Mouse (Mus musculus): ENCODE results near the gene Fkbpl. TPM values are rescaled to one million over a fixed set of nuclear protein-coding genes. Genes with fewer than 3 reads are reported as not detected.

Fkbpl gene
- polyA plus RNA-seq, 1 experiment from 2014 or later: 12.6 TPM

DNA sequence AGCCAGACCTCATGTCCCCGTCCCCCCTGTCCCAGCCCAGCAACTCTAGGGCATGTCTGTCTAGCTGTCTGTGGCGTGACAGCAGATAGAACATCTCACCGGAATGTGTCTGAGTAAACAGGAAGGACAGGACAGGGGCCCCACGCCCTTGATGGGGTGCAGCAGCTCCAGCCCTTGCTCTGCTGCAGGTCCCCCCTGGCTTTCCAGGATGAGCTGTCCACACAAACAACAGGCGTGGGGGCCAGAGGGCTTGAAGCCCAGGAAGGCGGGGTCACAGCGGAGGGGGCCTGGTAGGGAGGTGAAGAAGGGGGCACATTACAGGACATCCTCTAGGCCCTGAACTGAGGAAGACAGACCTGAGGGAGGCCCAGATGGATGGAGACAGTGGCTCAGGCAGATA is 10.6 kb downstream of the Fkbpl start:
- Histone ChIP-seq H3K4me1 (peaks cover 37% of the 10 kb centered on the region), H3K36me3 (peaks cover 46% of the 10 kb centered on the region), H3K4me3 (no peak overlapping the region), H3K9me3 (no peaks in the 10 kb centered on the region; the same call in 1 of the 2 replicates), H3K27ac (0 out of 2 replicates have a peak overlapping the region, but pooled peaks have one; percentile 0), H3K27me3 (ENCODE audit: insufficient read depth, poor library complexity, severe bottlenecking) (peaks cover 18% of the 10 kb centered on the region)
- no peak for DNase-seq (ENCODE audit: low spot score)
- WGBS: 73% methylated on average over 7 of the region's 7 CpGs

GRCm38 (mm10) chr17:34655581-34655991 is 11.0 kb downstream of the Fkbpl start:
- H3K27me3 ChIP-seq (ENCODE audit: insufficient read depth, poor library complexity, severe bottlenecking): peaks cover 22% of the 10 kb centered on the region
- H3K4me1 ChIP-seq: peaks cover 41% of the 10 kb centered on the region
- no peaks in the 10 kb centered on the region; the same call in 1 of the 2 replicates for H3K9me3 ChIP-seq
- WGBS: 53% methylated on average over 4 of the region's 4 CpGs
- H3K36me3 ChIP-seq: peaks cover 42% of the 10 kb centered on the region
- no peak for DNase-seq (ENCODE audit: low spot score)
- 0 out of 2 replicates have a peak overlapping the region, but pooled peaks have one; percentile 0 for H3K27ac ChIP-seq
- no peak overlapping the region for H3K4me3 ChIP-seq

GRCm38 (mm10) chr17:34656666-34657065 is 12.1 kb downstream of the Fkbpl start:
- Histone ChIP-seq H3K9me3 (no peaks in the 10 kb centered on the region), H3K4me3 (no peak overlapping the region), H3K4me1 (peaks cover 52% of the 10 kb centered on the region), H3K27me3 (ENCODE audit: insufficient read depth, poor library complexity, severe bottlenecking) (peaks cover 33% of the 10 kb centered on the region), H3K36me3 (peaks cover 31% of the 10 kb centered on the region), H3K27ac (peak overlapping the region; percentile 32; the same call in 1 of the 2 replicates)
- 73% methylated on average over 8 of the region's 8 CpGs for WGBS
- no peak for DNase-seq (ENCODE audit: low spot score)

DNA sequence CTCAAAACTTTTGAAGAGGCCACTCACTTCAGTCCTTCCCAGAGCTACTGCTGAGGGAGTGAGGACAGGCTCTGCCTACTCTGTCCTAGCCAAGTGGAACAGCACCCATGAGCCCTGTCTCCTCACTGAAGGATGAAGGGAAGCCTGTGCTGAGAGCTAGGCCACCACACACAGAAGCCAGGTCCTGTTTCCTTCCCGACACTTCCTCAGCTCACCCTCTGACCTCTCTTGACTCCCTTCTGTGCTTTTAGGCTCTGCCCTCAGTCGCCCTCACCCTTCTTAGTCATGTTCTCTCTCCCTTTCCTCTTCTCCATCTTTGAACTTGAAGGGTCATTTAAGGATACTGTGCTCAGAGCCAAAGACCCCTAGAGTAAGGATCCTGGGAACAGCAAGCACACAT is 12.7 kb downstream of the Fkbpl start:
- peaks cover 33% of the 10 kb centered on the region for H3K27me3 ChIP-seq (ENCODE audit: insufficient read depth, poor library complexity, severe bottlenecking)

DNA sequence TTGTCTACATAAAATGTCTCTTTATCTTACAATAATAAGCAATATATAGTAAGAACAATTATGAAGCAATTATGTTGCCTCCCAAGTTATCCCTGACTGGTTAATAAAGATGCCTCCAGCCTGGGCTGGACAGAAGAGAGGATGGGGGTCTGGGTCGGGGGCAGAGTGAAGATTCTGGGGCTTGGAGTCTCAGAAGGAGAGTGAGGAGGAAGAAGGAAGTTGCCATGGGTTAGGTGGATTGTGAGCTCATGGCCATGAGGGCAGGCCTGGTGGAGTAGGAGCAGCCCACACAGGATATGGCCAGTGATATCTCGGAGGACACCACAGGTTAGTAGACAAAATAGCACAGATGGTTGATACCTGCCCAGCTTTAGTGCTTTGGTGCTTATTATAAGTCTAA is 13.6 kb downstream of the Fkbpl start:
- Histone ChIP-seq H3K4me3 (no peak overlapping the region), H3K27me3 (ENCODE audit: insufficient read depth, poor library complexity, severe bottlenecking) (peaks cover 41% of the 10 kb centered on the region), H3K27ac (no peak overlapping the region), H3K9me3 (no peaks in the 10 kb centered on the region), H3K36me3 (peaks cover 16% of the 10 kb centered on the region), H3K4me1 (peaks cover 52% of the 10 kb centered on the region)
- WGBS: 70% methylated on average over 2 of the region's 2 CpGs
- DNase-seq (ENCODE audit: low spot score): no peak

More for the DNA sequence above, 12.7 kb downstream of the Fkbpl start:
- Histone ChIP-seq H3K36me3 (peaks cover 25% of the 10 kb centered on the region), H3K9me3 (no peaks in the 10 kb centered on the region), H3K27ac (no peak overlapping the region), H3K4me1 (peaks cover 52% of the 10 kb centered on the region), H3K4me3 (no peak overlapping the region)
- DNase-seq (ENCODE audit: low spot score): no peak
- 27% methylated on average over 2 of the region's 2 CpGs for WGBS

DNA sequence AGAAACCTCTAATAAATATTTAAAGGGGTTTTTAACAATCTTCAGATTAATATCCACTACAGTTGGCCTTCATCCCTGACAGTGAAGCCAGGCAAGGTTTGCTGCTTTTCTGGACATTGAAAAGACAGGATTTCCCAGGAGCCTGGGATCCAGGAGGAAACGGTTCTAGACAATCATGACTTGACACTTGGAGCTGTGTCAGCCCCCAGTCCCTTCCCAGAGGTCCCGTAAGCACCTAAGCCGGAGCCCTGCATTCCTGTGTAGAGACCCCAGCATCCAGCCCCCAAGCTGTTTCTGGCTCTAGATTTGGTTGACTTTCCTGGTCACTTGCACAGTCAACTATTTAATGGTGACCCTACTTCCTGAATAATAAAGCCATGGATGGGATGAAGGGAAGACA is 14.0 kb downstream of the Fkbpl start:
- 71% methylated on average over 3 of the region's 3 CpGs for WGBS
- Histone ChIP-seq H3K27me3 (ENCODE audit: insufficient read depth, poor library complexity, severe bottlenecking) (peaks cover 45% of the 10 kb centered on the region), H3K9me3 (no peaks in the 10 kb centered on the region)

DNA sequence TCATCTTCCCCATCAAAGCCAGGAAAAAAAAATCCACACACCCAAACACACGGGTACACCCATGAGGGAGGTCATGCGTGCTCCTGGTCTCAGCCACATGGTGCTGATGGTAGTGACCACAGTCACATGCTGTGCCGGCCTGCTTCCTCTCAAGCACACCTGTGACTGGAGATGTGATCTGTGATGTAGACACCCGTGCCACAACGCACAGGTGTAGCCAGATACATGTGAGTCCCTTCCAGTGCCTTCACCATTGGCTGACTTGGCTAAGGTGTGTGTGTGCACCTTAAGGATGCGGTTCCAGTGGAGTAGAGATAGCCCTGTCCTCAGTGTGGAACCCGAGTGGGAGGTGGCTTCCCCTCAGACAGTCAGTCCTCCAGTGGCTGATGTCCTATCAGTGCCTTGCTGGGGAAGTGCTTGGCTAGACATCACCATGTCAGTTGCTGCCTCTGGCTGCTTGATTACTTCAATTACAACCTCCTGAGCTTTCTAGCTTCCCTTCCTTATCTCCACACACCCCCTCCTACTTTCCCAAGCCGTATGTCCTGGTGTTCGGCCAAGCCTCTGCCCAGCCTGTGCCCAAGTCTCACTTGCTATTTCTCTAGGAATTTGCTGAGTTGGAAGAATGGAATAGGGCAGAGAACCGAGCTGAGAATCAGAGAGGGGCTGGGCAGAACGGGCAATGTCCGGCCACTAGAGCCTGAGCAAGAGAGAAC is 14.8 kb downstream of the Fkbpl start:
- DNase-seq (ENCODE audit: low spot score): no peak
- Histone ChIP-seq H3K27ac (no peak overlapping the region), H3K9me3 (no peaks in the 10 kb centered on the region), H3K36me3 (peaks cover 4% of the 10 kb centered on the region; the same call in 1 of the 2 replicates), H3K4me3 (no peak overlapping the region; the same call in 1 of the 2 replicates), H3K4me1 (peaks cover 50% of the 10 kb centered on the region), H3K27me3 (ENCODE audit: insufficient read depth, poor library complexity, severe bottlenecking) (peaks cover 53% of the 10 kb centered on the region)
- 48% methylated on average over 12 of the region's 12 CpGs for WGBS

More for the DNA sequence above, 14.0 kb downstream of the Fkbpl start:
- peaks cover 12% of the 10 kb centered on the region; the same call in 1 of the 2 replicates for H3K36me3 ChIP-seq
- no peak overlapping the region for H3K4me3 ChIP-seq
- DNase-seq (ENCODE audit: low spot score): no peak
- H3K27ac ChIP-seq: no peak overlapping the region
- peaks cover 52% of the 10 kb centered on the region for H3K4me1 ChIP-seq

GRCm38 (mm10) chr17:34659897-34660214 is 15.3 kb downstream of the Fkbpl start:
- Histone ChIP-seq H3K4me1 (peaks cover 45% of the 10 kb centered on the region), H3K27me3 (ENCODE audit: insufficient read depth, poor library complexity, severe bottlenecking) (peaks cover 54% of the 10 kb centered on the region), H3K36me3 (no peaks in the 10 kb centered on the region), H3K9me3 (no peaks in the 10 kb centered on the region), H3K27ac (no peak overlapping the region), H3K4me3 (no peak overlapping the region; the same call in 1 of the 2 replicates)
- 56% methylated on average over 3 of the region's 3 CpGs for WGBS
- DNase-seq (ENCODE audit: low spot score): no peak

- no peak overlapping the region for H3K4me3 ChIP-seq
- peaks cover 40% of the 10 kb centered on the region for H3K4me1 ChIP-seq
- no peaks in the 10 kb centered on the region for H3K9me3 ChIP-seq
- 41% methylated on average over 9 of the region's 11 CpGs for WGBS
- no peaks in the 10 kb centered on the region for H3K36me3 ChIP-seq
- DNase-seq (ENCODE audit: low spot score): no peak
- no peak overlapping the region for H3K27ac ChIP-seq
- H3K27me3 ChIP-seq (ENCODE audit: insufficient read depth, poor library complexity, severe bottlenecking): peaks cover 54% of the 10 kb centered on the region
Observed at GRCm38 (mm10) chr17:34660259-34660820, 15.8 kb downstream of the Fkbpl start.

- no peaks in the 10 kb centered on the region for H3K36me3 ChIP-seq
- 0 out of 2 replicates have a peak overlapping the region, but pooled peaks have one; percentile 16 for H3K27ac ChIP-seq
- peak overlapping the region; percentile 43 for H3K4me3 ChIP-seq
- DNase-seq (ENCODE audit: low spot score): no peak
- 9% methylated on average over 19 of the region's 19 CpGs for WGBS
- peaks cover 62% of the 10 kb centered on the region for H3K27me3 ChIP-seq (ENCODE audit: insufficient read depth, poor library complexity, severe bottlenecking)
- no peaks in the 10 kb centered on the region for H3K9me3 ChIP-seq
- peaks cover 32% of the 10 kb centered on the region for H3K4me1 ChIP-seq
Observed at GRCm38 (mm10) chr17:34661121-34661591, 16.6 kb downstream of the Fkbpl start.

GRCm38 (mm10) chr17:34662468-34662867 is 17.9 kb downstream of the Fkbpl start:
- no peaks in the 10 kb centered on the region for H3K9me3 ChIP-seq
- no peak overlapping the region for H3K27ac ChIP-seq
- 77% methylated on average over 1 of the region's 1 CpGs for whole genome bisulfite sequencing
- H3K4me3 ChIP-seq: no peak overlapping the region
- no peak for DNase-seq (ENCODE audit: low spot score)
- H3K27me3 ChIP-seq (ENCODE audit: insufficient read depth, poor library complexity, severe bottlenecking): peaks cover 62% of the 10 kb centered on the region
- H3K4me1 ChIP-seq: peaks cover 24% of the 10 kb centered on the region
- no peaks in the 10 kb centered on the region for H3K36me3 ChIP-seq

DNA sequence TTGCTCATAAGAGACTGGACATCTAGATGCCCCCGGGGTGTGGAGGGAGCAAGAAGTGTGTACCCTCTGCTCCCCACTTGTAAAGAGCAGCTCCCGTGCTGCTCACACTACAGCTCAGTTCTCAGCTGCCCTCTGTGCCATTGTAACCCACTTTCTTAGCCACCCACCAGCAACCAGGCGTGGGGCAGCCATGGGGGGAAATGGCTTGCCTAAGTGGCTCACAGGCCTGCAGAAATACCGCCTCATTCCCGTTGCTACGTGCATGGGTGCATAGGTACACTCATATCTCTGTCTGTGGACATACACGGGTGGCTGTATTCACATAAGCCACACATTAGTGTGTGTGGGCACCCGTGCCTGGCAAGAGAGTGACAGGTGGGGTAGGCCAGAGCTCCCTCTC is 18.4 kb downstream of the Fkbpl start:
- 83% methylated on average over 8 of the region's 8 CpGs for WGBS
- peaks cover 62% of the 10 kb centered on the region for H3K27me3 ChIP-seq (ENCODE audit: insufficient read depth, poor library complexity, severe bottlenecking)
- H3K4me3 ChIP-seq: no peak overlapping the region
- H3K27ac ChIP-seq: no peak overlapping the region
- H3K36me3 ChIP-seq: no peaks in the 10 kb centered on the region
- H3K9me3 ChIP-seq: no peaks in the 10 kb centered on the region
- no peak for DNase-seq (ENCODE audit: low spot score)
- peaks cover 24% of the 10 kb centered on the region for H3K4me1 ChIP-seq

DNA sequence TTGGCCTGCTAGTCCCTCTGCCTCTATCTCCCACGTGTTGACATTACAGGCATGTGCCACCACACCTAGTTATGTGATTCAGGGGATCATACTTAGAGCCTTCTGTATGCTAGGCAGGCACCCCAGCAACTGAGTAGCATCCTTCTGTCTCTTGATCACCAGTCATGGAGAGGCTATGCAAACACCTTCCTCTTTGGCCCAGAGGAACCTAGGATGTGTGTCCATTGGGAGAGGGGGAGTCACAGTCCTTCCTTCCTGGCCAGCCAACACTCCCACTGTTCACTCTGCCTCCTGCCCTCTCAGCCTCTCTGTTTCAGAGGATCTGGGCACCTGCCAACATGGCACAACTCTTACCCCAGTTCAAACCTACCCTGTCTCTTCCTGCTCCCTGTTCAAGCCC is 19.0 kb downstream of the Fkbpl start:
- H3K4me3 ChIP-seq: no peak overlapping the region
- H3K9me3 ChIP-seq: no peaks in the 10 kb centered on the region
- H3K27me3 ChIP-seq (ENCODE audit: insufficient read depth, poor library complexity, severe bottlenecking): peaks cover 60% of the 10 kb centered on the region
- DNase-seq (ENCODE audit: low spot score): no peak
- H3K27ac ChIP-seq: no peak overlapping the region
- H3K36me3 ChIP-seq: no peaks in the 10 kb centered on the region
- WGBS: 48% methylated on average over 1 of the region's 1 CpGs
- peaks cover 24% of the 10 kb centered on the region for H3K4me1 ChIP-seq
